Mouse (Mus musculus) urinary bladder, postnatal 14 days (tissue): Measurements from ENCODE around the gene Lrrc75b.

Source experiments
- DNase-seq: peaks from one replicate; pipeline ENCODE4 v3.0.0; 2021; ENCODE audit warnings: low spot score

The Lrrc75b gene

DNA sequence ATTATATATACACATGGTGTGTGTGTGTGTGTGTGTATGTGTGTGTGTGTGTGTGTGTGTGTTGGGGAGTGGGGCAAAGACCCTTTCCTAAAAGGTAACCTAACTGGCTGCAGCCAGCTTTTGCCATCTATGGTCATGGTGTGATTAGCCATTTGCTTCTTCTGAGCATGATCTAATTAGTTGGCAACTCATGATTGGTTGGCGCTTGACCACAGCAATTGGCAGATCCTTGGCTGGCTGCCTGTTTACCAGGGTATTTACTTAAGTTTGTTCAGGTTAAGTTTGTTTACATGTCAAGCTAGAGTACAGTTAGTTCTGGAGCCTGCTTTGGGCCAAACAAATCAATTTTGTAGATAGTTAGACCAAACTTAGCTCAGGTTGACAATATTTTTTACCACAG lies 58.5 kb downstream of the Lrrc75b start:
- no peak for DNase-seq

- DNase-seq, result no peak
Measured at GRCm38 (mm10) chr10:75500345-75500744, 59.8 kb downstream of the Lrrc75b start.
